Mouse (Mus musculus) kidney, adult 2 months (tissue): ENCODE measurements at regions not wholly inside any gene's neighbourhood (a gene's known extent, or its start where the extent isn't known, plus 50 kb on each side); places are given as distances from the start of the nearest gene placed in this dataset.

Source experiments
- CTCF ChIP-seq: fragments of 200-500 bp; conservative IDR thresholded peaks from 2 replicates; pipeline ENCODE4 v1.5.1; 2011; ENCODE audit warnings: low read depth, mild to moderate bottlenecking, control low read depth, low read length, moderate library complexity, mixed read lengths; ENCODE audit not compliant: insufficient read depth, insufficient read length
- POLR2A ChIP-seq: fragments of 200-500 bp; IDR thresholded peaks from one replicate; pipeline ENCODE4 v1.6.1; 2011; ENCODE audit warnings: low read depth, low read length, control low read depth

DNA sequence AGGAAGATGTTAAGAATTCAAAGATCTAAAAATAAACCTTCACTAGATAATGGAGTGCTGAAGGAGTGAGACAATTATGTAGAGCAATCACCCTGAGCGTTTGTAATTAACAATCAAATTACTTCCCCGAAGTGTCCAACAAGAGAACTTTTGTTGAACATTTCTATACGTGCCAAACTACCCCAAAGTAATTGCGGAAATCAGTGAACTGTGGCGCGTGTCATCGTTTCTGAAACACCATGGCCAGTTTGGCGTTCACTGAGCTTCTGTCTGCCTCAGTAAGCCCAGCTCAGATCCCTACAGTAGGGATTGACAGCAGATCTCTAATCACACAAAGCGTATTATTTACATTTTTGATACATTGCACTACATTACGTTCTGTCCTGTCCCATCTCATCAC, 244.6 kb downstream of the Fign start:
- no peak for TF ChIP-seq CTCF
- no peak for TF ChIP-seq POLR2A
